Mouse (Mus musculus) liver, adult 2 months (tissue): ENCODE results near the gene Hist2h3b. TPM values are rescaled to one million over a fixed set of nuclear protein-coding genes. Genes with fewer than 3 reads are reported as not detected.
A peak's percentile ranks its signal among the peaks of the same experiment; 100 is the strongest.
"Not testable (repeated sequence)": the region's sequence is repeated elsewhere in the genome, so short reads cannot be mapped to it uniquely, and the experiment has no call there.

Source experiments
- DNase-seq: peaks from one replicate; pipeline ENCODE4 v3.0.0-alpha.2; 2011; ENCODE audit warnings: low read depth, low spot score; ENCODE audit errors: extremely low read depth
- H3K27ac ChIP-seq: fragments of 200-500 bp; replicated peaks from 2 replicates; pipeline ENCODE4 v1.5.1; 2012; ENCODE audit warnings: low read depth, mild to moderate bottlenecking, control low read depth, inconsistent platforms, low read length; ENCODE audit not compliant: insufficient read depth
- H3K27me3 ChIP-seq: fragments of 200-500 bp; 2 replicates; pipeline ENCODE4 v1.6.1; 2012; ENCODE audit warnings: mild to moderate bottlenecking, moderate library complexity, low read length, inconsistent platforms; ENCODE audit not compliant: control insufficient read depth, insufficient read depth
- H3K36me3 ChIP-seq: fragments of 200-500 bp; 2 replicates; pipeline ENCODE4 v1.6.1; 2012; ENCODE audit warnings: low read length, inconsistent platforms; ENCODE audit not compliant: control insufficient read depth, insufficient read depth
- H3K4me1 ChIP-seq: fragments of 200-500 bp; 2 replicates; pipeline ENCODE4 v1.6.1; 2011; ENCODE audit warnings: low read length; ENCODE audit not compliant: control insufficient read depth, insufficient read depth
- H3K4me3 ChIP-seq: fragments of 200-500 bp; 2 replicates; pipeline ENCODE4 v1.5.1; 2011; ENCODE audit warnings: low read depth, mild to moderate bottlenecking, control low read depth, low read length, moderate library complexity; ENCODE audit not compliant: insufficient read depth
- H3K79me2 ChIP-seq: fragments of 200-500 bp; 2 replicates; pipeline ENCODE4 v1.6.1; 2012; ENCODE audit warnings: inconsistent platforms, mild to moderate bottlenecking, low read length, moderate library complexity; ENCODE audit not compliant: control insufficient read depth, insufficient read depth
- H3K9ac ChIP-seq: fragments of 200-500 bp; 2 replicates; pipeline ENCODE4 v1.6.1; 2012; ENCODE audit warnings: low read depth, mild to moderate bottlenecking, control low read depth, inconsistent platforms, low read length
- CTCF ChIP-seq: fragments of 200-500 bp; IDR thresholded peaks from 2 replicates; pipeline ENCODE4 v1.5.1; 2011; ENCODE audit warnings: low read depth, low read length, control low read depth
- POLR2A ChIP-seq: fragments of 200-500 bp; IDR thresholded peaks from 2 replicates; pipeline ENCODE4 v1.6.1; 2011; ENCODE audit warnings: low read length, control low read depth; ENCODE audit not compliant: insufficient read depth; ENCODE audit errors: extremely low read depth
- WGBS: fragments of 180-500 bp; shearing (Covaris S2); methylation state at CpG from one replicate; pipeline ENCODE4 v1.1.7; 2018; 5-methylcytosine and 5-hydroxymethylcytosine counted together
- polyA plus RNA-seq: library from polyadenylated mRNA; depleted of rRNA; stranded (reverse); fragments of >200 nt; gene quantifications from 2 replicates; pipeline ENCODE4 v1.2.3, GENCODE M21; 2012
- total RNA-seq: library from RNA; depleted of rRNA; stranded (reverse); fragments of >200 nt; gene quantifications from 2 replicates; pipeline ENCODE4 v1.2.3, GENCODE M21; 2014

Gene Hist2h3b
- total and polyA plus RNA-seq, 2 experiments: 5.8 to 29.2 TPM

DNA sequence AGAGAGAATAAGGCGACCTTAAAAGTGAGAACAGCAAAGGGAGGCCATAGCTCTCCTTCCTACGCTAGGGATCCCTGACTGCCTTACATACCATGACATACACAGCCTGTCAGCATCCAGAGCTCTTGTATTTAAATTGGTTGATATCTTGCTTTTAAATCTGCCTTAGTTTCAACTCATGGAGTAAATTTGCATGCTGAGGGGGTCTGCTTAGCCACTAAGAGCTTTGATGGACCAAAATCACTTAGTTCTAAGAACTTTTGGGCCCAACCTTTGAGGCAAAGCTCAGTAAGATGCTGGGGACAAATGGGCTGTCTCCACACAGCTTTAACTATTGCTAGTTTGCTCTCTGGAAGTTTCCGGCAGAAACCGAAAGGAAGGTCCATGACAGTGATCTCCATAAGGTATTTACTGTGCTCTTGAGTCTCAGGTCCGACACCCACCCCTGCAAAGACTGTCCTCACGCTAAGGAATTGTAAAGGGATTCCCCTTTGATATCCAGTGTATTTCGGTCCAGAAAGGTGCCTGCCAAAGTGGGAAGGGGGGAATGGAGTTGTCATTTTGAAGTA is 31.0 kb upstream of the Hist2h3b start:
- Histone ChIP-seq H3K27ac (no peak overlapping the region), H3K79me2 (no peaks in the 10 kb centered on the region), H3K4me3 (no peak overlapping the region), H3K36me3 (no peaks in the 10 kb centered on the region), H3K9ac (no peak overlapping the region), H3K27me3 (no peaks in the 10 kb centered on the region), H3K4me1 (peaks cover 5% of the 10 kb centered on the region; the same call in 1 of the 2 replicates)
- TF ChIP-seq POLR2A: no peak
- no peak for TF ChIP-seq CTCF
- no peak for DNase-seq
- WGBS: 82% methylated on average over 7 of the region's 7 CpGs

GRCm38 (mm10) chr3:96237904-96238511 is 30.4 kb upstream of the Hist2h3b start:
- no peak for DNase-seq
- WGBS: 27% methylated on average over 12 of the region's 12 CpGs
- H3K36me3 ChIP-seq: no peaks in the 10 kb centered on the region
- no peak overlapping the region for H3K9ac ChIP-seq
- H3K27me3 ChIP-seq: no peaks in the 10 kb centered on the region
- H3K79me2 ChIP-seq: no peaks in the 10 kb centered on the region
- H3K4me3 ChIP-seq: no peak overlapping the region
- peaks cover 5% of the 10 kb centered on the region; the same call in 1 of the 2 replicates for H3K4me1 ChIP-seq
- TF ChIP-seq CTCF (no peak), POLR2A (no peak)
- H3K27ac ChIP-seq: no peak overlapping the region

DNA sequence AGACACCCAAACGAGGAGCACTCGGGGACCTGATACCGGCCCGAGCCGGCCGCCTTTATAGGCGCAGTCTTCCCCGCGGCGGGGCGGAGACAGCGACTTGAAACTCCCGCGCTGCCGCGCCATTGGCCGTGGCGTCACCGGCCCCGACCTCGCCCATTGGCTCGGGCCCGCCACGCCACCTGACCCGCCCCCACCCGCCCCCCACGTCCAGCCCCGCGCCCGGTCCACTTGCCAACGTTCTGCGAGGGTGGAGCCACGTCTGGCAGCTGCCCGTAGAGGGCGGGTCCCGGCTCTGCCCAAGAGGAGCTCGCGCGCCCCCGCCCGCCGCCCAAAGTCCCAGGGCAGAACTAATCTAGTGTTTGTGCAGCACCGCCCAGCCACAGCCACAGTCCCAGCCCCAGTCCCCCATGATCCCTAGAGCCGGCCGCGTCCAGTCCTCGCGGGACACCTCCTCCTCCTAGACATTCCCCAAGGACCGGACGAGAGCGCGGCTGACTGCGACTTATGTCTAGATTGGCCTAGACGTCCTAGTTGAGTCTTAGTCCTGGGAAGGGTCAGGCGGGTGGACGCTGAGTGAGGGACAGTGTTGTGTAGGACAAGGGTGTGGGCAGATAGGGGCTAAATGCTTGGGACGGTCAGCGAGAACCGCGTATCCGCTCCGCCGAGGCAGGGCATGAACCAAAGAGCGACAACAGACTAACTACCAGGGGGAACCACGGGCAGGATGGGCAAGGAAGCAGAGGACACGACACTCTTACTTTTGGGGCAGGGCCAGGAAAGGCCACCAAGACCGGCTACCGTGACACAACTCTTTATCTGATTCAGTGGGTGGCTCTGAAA is 29.3 kb upstream of the Hist2h3b start, which contains the start of gene Hist2h3c2:
Hist2h3c2 (minus strand) TSS at position 174 of the 840 bp plus-strand sequence.
- not testable (repeated sequence) for DNase-seq, H3K4me1 ChIP-seq, H3K36me3 ChIP-seq, H3K27me3 ChIP-seq, H3K79me2 ChIP-seq
- Histone ChIP-seq H3K27ac (peak within 1 kb of the TSS; percentile 87), H3K4me3 (peak within 1 kb of the TSS; percentile 83), H3K9ac (peak within 1 kb of the TSS; percentile 88)
- under 1% methylated on average over 21 of the region's 68 CpGs for WGBS

DNA sequence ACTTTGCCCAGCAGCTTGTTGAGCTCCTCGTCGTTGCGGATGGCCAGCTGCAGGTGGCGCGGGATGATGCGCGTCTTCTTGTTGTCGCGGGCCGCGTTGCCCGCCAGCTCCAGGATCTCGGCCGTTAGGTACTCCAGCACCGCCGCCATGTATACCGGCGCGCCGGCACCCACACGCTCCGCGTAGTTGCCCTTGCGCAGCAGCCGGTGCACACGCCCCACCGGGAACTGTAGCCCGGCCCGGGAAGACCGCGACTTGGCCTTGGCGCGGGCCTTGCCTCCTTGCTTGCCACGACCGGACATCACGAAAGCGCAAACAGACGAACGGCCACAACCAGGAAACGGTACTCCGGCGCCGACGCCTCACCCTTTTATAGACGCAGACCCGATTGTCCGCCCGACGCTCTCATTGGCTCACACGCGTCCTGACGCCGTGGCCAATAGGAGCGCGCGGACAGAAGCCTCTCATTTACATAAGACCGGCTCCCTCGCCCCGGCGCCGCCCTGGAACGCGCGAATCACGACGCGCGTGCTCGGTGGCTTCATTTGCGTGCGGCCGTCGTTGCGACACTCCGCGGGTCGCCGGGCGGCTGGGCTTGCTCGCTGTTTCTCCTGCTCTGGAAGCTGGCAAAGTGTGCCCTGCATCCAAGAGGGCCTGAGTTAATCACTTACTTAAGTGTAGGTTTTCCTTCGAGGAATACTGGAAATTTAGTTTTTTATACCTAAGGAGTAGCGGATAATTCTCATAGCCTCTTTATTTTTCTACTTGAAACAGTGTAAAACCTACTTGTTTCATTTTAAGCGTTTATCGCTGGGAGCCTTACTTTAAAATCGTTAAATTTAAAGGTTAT is 28.3 kb upstream of the Hist2h3b start, which contains the start of gene Hist2h2aa2:
Hist2h2aa2 (minus strand) TSS at position 328 of the 850 bp plus-strand sequence.
- H3K27ac ChIP-seq: peak within 1 kb of the TSS; percentile 87
- not testable (repeated sequence) for H3K27me3 ChIP-seq, H3K79me2 ChIP-seq, H3K36me3 ChIP-seq
- H3K4me1 ChIP-seq: peaks cover 12% of the 10 kb centered on the region
- H3K9ac ChIP-seq: peak within 1 kb of the TSS; percentile 88
- DNase-seq: peak; percentile 74
- peak within 1 kb of the TSS; percentile 83 for H3K4me3 ChIP-seq
- WGBS: 3% methylated on average over 42 of the region's 85 CpGs

DNA sequence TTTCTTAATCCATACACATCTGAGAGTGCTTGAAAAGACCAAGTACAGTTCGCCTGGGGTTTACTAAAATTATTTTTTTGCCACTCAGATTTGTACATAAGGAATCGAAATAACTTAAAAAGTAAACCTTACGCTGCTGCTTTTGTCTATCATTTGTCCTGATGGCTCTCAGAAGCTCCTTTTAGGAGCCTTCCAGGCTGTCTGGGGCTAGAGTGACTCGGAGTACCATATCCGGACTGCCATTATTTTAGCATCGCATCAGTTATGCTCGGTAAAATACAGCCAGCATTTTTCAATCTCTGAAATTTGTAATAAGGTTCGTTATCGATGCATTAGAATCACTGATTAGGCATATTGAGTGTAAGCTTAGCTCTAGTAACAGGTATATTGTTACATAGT is 27.7 kb upstream of the Hist2h3b start:
- Histone ChIP-seq H3K4me1 (peaks cover 12% of the 10 kb centered on the region), H3K27me3 (no peaks in the 10 kb centered on the region), H3K9ac (no peak overlapping the region), H3K79me2 (no peaks in the 10 kb centered on the region), H3K36me3 (no peaks in the 10 kb centered on the region), H3K4me3 (no peak overlapping the region), H3K27ac (peak overlapping the region; percentile 50)
- TF ChIP-seq POLR2A (no peak), CTCF (no peak)
- no peak for DNase-seq
- WGBS: 78% methylated on average over 9 of the region's 9 CpGs
